Mouse (Mus musculus) E14TG2a.4 (cell line): ENCODE results near the gene AI837181.
A peak's percentile ranks its signal among the peaks of the same experiment; 100 is the strongest.

Experiments
- H3K27me3 ChIP-seq: 2 replicates; pipeline ENCODE4 v1.6.1; 2014; ENCODE audit warnings: low read length, control low read depth; ENCODE audit not compliant: insufficient read depth
- H3K36me3 ChIP-seq: 2 replicates; pipeline ENCODE4 v1.6.1; 2014; ENCODE audit warnings: low read length, control low read depth; ENCODE audit not compliant: insufficient read depth
- H3K4me1 ChIP-seq: replicated peaks from 2 replicates; pipeline ENCODE4 v1.6.1; 2014; ENCODE audit warnings: low read depth, low read length, control low read depth
- H3K4me3 ChIP-seq: replicated peaks from 2 replicates; pipeline ENCODE4 v1.5.1; 2014; ENCODE audit warnings: mild to moderate bottlenecking, low read length
- H3K9me3 ChIP-seq: 2 replicates; pipeline ENCODE4 v1.6.1; 2014; ENCODE audit warnings: low read length, control low read depth
- CTCF ChIP-seq: conservative IDR thresholded peaks from 2 replicates; pipeline ENCODE4 v1.5.1; 2014; ENCODE audit warnings: low read length
- NANOG ChIP-seq: IDR thresholded peaks from 2 replicates; pipeline ENCODE4 v1.6.1; 2014; ENCODE audit warnings: borderline replicate concordance, low read length, mixed read lengths
- POU5F1 ChIP-seq: IDR thresholded peaks from 2 replicates; pipeline ENCODE4 v1.6.1; 2014; ENCODE audit warnings: low read length, borderline replicate concordance

The AI837181 gene

GRCm38 (mm10) chr19:5447515-5448353 lies 22.8 kb downstream of the AI837181 start, which contains the start of gene Fosl1:
Gene Fosl1, plus strand, starts transcription at chr19:5447547.
- no peak for TF ChIP-seq NANOG
- TF ChIP-seq POU5F1 = no peak
- no peak for TF ChIP-seq CTCF
- Histone ChIP-seq H3K4me1 (peaks cover 30% of the 10 kb centered on the region), H3K36me3 (peaks cover 6% of the 10 kb centered on the region; the same call in 1 of the 2 replicates), H3K9me3 (no peaks in the 10 kb centered on the region), H3K4me3 (peak within 1 kb of the TSS; percentile 83), H3K27me3 (peaks cover 73% of the 10 kb centered on the region)

DNA sequence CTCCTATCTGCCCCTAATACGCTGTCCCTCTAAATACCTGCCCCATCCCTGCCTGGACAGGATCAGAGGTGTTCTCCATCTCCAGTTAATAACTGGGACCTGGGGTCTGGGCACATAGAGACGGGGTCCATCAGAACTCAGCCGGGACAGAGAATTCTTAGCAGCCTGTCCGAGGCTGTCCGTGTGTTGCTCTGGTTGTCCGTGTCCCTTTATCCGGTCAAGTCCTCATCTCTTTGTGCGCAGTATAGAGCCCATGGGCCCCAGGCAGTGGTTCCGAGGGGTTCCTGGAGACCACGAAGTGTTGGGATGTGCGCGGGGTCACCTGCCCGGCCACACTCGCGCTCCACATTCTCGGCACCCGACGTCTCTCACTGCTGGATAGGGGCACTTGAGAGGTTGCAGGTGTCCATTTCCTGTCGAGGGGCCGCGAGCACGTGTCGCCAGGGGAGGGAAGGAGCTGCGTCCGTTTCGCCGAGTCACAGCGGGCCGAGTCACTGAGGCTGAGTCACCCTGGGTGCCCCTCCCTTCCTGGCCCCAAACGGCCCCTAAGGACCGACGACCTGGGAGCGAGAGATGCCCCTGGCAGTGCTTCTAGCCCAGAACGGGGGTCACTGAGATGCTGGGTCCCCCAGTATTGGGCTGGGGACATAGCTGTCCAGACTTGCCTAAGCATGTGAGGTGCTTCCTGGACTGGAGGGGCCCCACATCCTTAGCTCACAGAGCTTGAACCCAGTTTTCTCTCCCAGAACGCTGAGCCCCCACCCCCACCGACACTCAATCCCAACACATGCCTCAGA lies 23.6 kb downstream of the AI837181 start:
- Histone ChIP-seq H3K4me3 (peak overlapping the region; percentile 83), H3K36me3 (peaks cover 10% of the 10 kb centered on the region)

GRCm38 (mm10) chr19:5449673-5450072 lies 24.7 kb downstream of the AI837181 start:
- TF ChIP-seq CTCF (no peak), NANOG (no peak), POU5F1 (no peak)
- H3K4me3 ChIP-seq = no peak overlapping the region
- no peaks in the 10 kb centered on the region for H3K9me3 ChIP-seq
- peaks cover 21% of the 10 kb centered on the region for H3K36me3 ChIP-seq
- peaks cover 37% of the 10 kb centered on the region for H3K4me1 ChIP-seq
- peaks cover 70% of the 10 kb centered on the region for H3K27me3 ChIP-seq

More for the DNA sequence above, 23.6 kb downstream of the AI837181 start:
- Histone ChIP-seq H3K4me1 (peaks cover 30% of the 10 kb centered on the region), H3K27me3 (peaks cover 73% of the 10 kb centered on the region), H3K9me3 (no peaks in the 10 kb centered on the region)
- TF ChIP-seq CTCF (no peak), POU5F1 (no peak), NANOG (no peak)

DNA sequence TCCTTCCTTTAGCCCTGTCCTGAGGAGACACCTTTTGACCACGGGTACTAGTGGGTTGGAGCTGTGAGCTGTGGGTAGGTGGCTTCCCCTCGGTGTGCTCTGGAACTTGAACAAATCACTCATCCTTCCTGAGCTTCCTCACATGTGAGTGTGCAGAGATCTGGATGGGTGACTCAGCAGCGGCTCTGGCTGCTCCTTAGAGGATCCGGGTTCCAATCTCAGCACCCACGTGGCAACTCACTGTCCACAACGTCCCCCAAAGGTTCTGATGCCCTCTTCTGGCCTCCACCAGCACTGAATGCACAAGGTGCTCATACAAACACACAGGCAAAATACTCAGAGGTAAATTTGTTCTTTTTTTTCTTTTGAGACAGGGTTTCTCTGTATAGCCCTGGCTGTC lies 26.8 kb downstream of the AI837181 start:
- TF ChIP-seq POU5F1 = no peak
- no peak for TF ChIP-seq CTCF
- no peak for TF ChIP-seq NANOG
- H3K4me1 ChIP-seq = peaks cover 52% of the 10 kb centered on the region
- no peak overlapping the region for H3K4me3 ChIP-seq
- H3K36me3 ChIP-seq = peaks cover 33% of the 10 kb centered on the region
- no peaks in the 10 kb centered on the region for H3K9me3 ChIP-seq
- peaks cover 57% of the 10 kb centered on the region for H3K27me3 ChIP-seq

DNA sequence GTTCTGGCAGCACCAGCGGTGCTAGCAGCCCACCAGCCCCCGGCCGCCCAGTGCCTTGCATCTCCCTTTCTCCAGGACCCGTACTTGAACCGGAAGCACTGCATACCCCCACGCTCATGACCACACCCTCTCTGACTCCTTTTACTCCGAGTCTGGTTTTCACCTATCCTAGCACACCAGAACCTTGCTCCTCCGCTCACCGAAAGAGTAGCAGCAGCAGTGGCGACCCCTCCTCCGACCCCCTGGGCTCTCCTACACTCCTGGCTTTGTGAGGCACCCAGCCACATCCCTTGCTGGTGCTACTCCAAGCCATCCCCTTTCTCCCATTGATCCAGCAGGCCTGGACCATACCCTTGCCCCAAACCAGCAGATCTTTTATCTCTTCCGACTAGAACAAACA lies 30.1 kb downstream of the AI837181 start:
- H3K36me3 ChIP-seq = peaks cover 33% of the 10 kb centered on the region
- H3K4me3 ChIP-seq = peak overlapping the region; percentile 95
- TF ChIP-seq CTCF (no peak), POU5F1 (no peak), NANOG (no peak)
- H3K4me1 ChIP-seq = peaks cover 52% of the 10 kb centered on the region
- peaks cover 31% of the 10 kb centered on the region for H3K27me3 ChIP-seq
- H3K9me3 ChIP-seq = no peaks in the 10 kb centered on the region

- H3K27me3 ChIP-seq = peaks cover 25% of the 10 kb centered on the region
- peak overlapping the region; percentile 95 for H3K4me3 ChIP-seq
- TF ChIP-seq NANOG (no peak), CTCF (no peak), POU5F1 (no peak)
- no peaks in the 10 kb centered on the region for H3K9me3 ChIP-seq
- peaks cover 54% of the 10 kb centered on the region for H3K4me1 ChIP-seq
- peaks cover 33% of the 10 kb centered on the region for H3K36me3 ChIP-seq
These were observed 30.6 kb downstream of the AI837181 start for GRCm38 (mm10) chr19:5455568-5455967.

- Histone ChIP-seq H3K36me3 (peaks cover 34% of the 10 kb centered on the region), H3K4me3 (peak overlapping the region; percentile 95), H3K27me3 (peaks cover 18% of the 10 kb centered on the region), H3K9me3 (no peaks in the 10 kb centered on the region), H3K4me1 (peaks cover 60% of the 10 kb centered on the region)
- TF ChIP-seq NANOG (no peak), CTCF (no peak), POU5F1 (no peak)
These were observed 31.4 kb downstream of the AI837181 start for GRCm38 (mm10) chr19:5456241-5456921.
